Mouse (Mus musculus) limb, embryonic 15.5 days (tissue): ENCODE results near the gene 2610042L04Rik. TPM values are rescaled to one million over a fixed set of nuclear protein-coding genes. Genes with fewer than 3 reads are reported as not detected.
A peak's percentile ranks its signal among the peaks of the same experiment; 100 is the strongest.
"Not testable (repeated sequence)": the region's sequence is repeated elsewhere in the genome, so short reads cannot be mapped to it uniquely, and the experiment has no call there.

Source experiments
- ATAC-seq: fragments of 200-750 bp; cut with Nextera tagmentation; 2 replicates; pipeline ENCODE4 v1.8.0; 2017; ENCODE audit warnings: low read depth, moderate TSS enrichment; ENCODE audit not compliant: insufficient number of reproducible peaks, low FRiP score, low TSS enrichment
- H3K27ac ChIP-seq: fragments of 300-500 bp; sonication (generic); 2 replicates; pipeline ENCODE4 v1.5.1; 2015; ENCODE audit warnings: moderate library complexity, mild to moderate bottlenecking, inconsistent platforms
- H3K27me3 ChIP-seq: fragments of 300-500 bp; sonication (generic); 2 replicates; pipeline ENCODE4 v1.6.1; 2015; ENCODE audit warnings: inconsistent platforms
- H3K36me3 ChIP-seq: fragments of 300-500 bp; sonication (generic); 2 replicates; pipeline ENCODE4 v1.6.1; 2015; ENCODE audit warnings: inconsistent platforms
- H3K4me1 ChIP-seq: fragments of 300-500 bp; sonication (generic); 2 replicates; pipeline ENCODE4 v1.6.1; 2015; ENCODE audit warnings: inconsistent platforms
- H3K4me2 ChIP-seq: fragments of 300-500 bp; sonication (generic); 2 replicates; pipeline ENCODE4 v1.6.1; 2015; ENCODE audit warnings: mild to moderate bottlenecking, inconsistent platforms
- H3K4me3 ChIP-seq: fragments of 300-500 bp; sonication (generic); 2 replicates; pipeline ENCODE4 v1.5.1; 2015; ENCODE audit warnings: mild to moderate bottlenecking, inconsistent platforms
- H3K9ac ChIP-seq: fragments of 300-500 bp; sonication (generic); 2 replicates; pipeline ENCODE4 v1.6.1; 2015; ENCODE audit warnings: inconsistent platforms
- H3K9me3 ChIP-seq: fragments of 300-500 bp; sonication (generic); 2 replicates; pipeline ENCODE4 v1.6.1; 2016; ENCODE audit warnings: inconsistent platforms
- WGBS: fragments of 180-500 bp; shearing (Covaris S2); methylation state at CpG from one replicate; pipeline ENCODE4 v1.1.7; 2015; 5-methylcytosine and 5-hydroxymethylcytosine counted together
- polyA plus RNA-seq: library from polyadenylated mRNA; unstranded; fragments of >200 nt; fragmentation: Nextera tagmentation; extraction: Ambion mirVana; gene quantifications from 2 replicates; pipeline ENCODE4 v1.2.1, GENCODE M21; 2015

The 2610042L04Rik gene
- 0.16 and 0.31 TPM in 2 replicates for polyA plus RNA-seq

DNA sequence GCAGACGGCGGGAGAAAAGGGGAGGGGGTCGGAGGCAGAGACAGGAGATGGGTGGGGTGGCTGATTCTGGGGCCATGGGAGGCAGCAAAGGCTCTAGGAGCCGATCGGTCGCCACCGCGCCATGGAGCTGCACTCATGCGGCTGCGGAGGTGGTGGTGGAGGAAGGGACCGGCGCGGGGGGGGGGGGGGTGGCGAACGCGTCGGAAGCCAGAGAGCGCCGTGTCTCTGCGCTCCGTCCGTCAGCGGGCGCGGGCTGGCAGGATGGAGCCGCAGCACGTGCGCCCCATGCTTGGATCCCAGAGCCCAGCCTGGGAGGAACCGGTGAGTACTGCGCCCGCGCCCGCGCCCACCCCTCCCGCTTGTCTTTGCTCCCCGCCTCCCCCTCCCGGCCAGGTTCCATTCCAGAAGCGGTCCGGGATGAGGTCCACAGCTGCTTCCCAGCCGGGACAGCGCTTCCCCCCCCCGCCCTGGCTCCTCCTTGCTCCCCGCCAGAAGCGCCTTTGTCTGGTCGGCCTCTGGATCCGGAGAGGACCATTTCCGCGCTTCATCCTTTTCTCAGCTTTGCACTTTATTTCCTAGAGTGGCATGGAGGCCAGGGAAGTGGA, at the start of gene 2610042L04Rik:
Gene 2610042L04Rik (plus strand): TSS at position 288 of the 605 bp plus-strand sequence.
- not testable (repeated sequence) for H3K4me1 ChIP-seq, H3K27ac ChIP-seq, ATAC-seq, H3K9me3 ChIP-seq, H3K36me3 ChIP-seq, H3K9ac ChIP-seq, H3K27me3 ChIP-seq
- H3K4me3 ChIP-seq = peak within 1 kb of the TSS; percentile 35
- WGBS = 4% methylated on average over 17 of the region's 48 CpGs
- H3K4me2 ChIP-seq = peak within 1 kb of the TSS; percentile 72

GRCm38 (mm10) chr14:4316983-4317382, 17.6 kb upstream of the 2610042L04Rik start, which contains the start of gene Gm3149:
Gene Gm3149 (plus strand): TSS chr14:4317283.
- not testable (repeated sequence) for H3K4me3 ChIP-seq, H3K27ac ChIP-seq, H3K4me1 ChIP-seq, ATAC-seq, H3K36me3 ChIP-seq, H3K4me2 ChIP-seq, H3K9ac ChIP-seq, H3K27me3 ChIP-seq, H3K9me3 ChIP-seq
- WGBS = no CpG with 5 or more reads among the region's 1 CpGs

GRCm38 (mm10) chr14:4335506-4335905, 943 bp downstream of the 2610042L04Rik start:
- not testable (repeated sequence) for H3K9me3 ChIP-seq, ATAC-seq, H3K4me1 ChIP-seq, H3K9ac ChIP-seq, H3K4me2 ChIP-seq, H3K36me3 ChIP-seq, H3K27ac ChIP-seq, H3K27me3 ChIP-seq, H3K4me3 ChIP-seq
- 5% methylated on average over 8 of the region's 8 CpGs for WGBS

GRCm38 (mm10) chr14:4368991-4369390, 34.4 kb downstream of the 2610042L04Rik start:
- H3K4me2 ChIP-seq, H3K36me3 ChIP-seq, H3K9ac ChIP-seq, H3K4me1 ChIP-seq, H3K9me3 ChIP-seq, ATAC-seq, H3K27me3 ChIP-seq, H3K4me3 ChIP-seq, H3K27ac ChIP-seq: not testable (repeated sequence)
- WGBS = 87% methylated on average over 3 of the region's 3 CpGs

DNA sequence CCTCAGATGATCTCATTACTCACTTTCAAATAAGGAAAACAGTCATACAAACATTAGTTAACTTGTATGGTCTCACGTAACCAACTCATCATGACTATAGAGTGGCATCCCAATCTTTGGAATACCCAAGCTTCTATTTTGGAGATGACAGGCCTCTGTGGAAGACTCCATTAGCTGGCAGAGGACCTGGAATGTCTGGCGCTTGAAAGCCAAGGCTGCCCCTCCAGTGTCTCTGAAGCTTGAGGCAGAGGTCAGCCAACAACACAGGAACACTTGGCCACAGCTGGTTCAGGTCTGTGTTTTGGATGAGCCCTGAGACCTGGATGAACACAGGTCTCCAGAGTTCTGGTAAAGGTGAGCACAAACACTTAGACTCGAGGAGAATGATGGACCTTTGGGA, 35.1 kb downstream of the 2610042L04Rik start:
- not testable (repeated sequence) for H3K4me3 ChIP-seq
- WGBS = 76% methylated on average over 3 of the region's 3 CpGs

GRCm38 (mm10) chr14:4377871-4378270, 43.3 kb downstream of the 2610042L04Rik start:
- H3K9me3 ChIP-seq, H3K36me3 ChIP-seq, H3K9ac ChIP-seq, H3K4me1 ChIP-seq, ATAC-seq, H3K27me3 ChIP-seq, H3K4me2 ChIP-seq, H3K4me3 ChIP-seq, H3K27ac ChIP-seq: not testable (repeated sequence)

More for the DNA sequence above, 35.1 kb downstream of the 2610042L04Rik start:
- H3K36me3 ChIP-seq, H3K9ac ChIP-seq, H3K9me3 ChIP-seq, H3K27me3 ChIP-seq, H3K27ac ChIP-seq, ATAC-seq, H3K4me2 ChIP-seq, H3K4me1 ChIP-seq: not testable (repeated sequence)

- not testable (repeated sequence) for ATAC-seq, H3K4me1 ChIP-seq, H3K4me3 ChIP-seq, H3K4me2 ChIP-seq, H3K9ac ChIP-seq, H3K27me3 ChIP-seq, H3K9me3 ChIP-seq, H3K36me3 ChIP-seq, H3K27ac ChIP-seq
These were observed 51.0 kb downstream of the 2610042L04Rik start for GRCm38 (mm10) chr14:4385606-4386005.

DNA sequence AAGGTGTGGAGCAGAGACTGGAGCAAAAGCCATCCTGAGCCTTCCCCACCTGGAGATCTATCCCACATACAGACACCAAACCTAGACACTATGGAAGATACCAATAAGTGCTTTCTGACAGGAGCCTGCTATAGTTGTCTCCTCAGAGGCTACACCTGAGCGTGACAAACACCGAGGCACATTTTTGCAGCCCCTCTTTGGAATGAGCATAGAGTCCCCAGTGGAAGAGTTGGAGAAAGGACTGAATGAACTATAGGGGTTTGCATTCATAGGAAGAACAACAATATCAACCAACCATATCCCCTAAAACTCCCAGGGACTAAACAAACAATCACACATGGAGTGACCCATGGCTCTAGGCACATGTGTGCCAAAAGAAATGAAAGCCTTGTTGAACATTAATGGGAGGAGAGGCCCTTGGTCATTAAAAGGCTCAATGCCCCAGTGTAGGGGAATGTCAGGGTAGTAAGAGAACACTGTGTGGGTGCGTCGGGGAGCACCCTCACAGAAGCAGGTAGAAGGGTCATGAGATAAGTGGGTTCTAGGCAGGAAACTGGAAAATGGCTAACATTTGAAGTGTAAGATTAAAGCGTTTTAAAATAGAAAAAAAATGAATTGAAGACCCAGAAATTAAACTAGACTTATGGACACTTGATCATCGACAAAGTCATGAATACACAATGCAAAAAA, 58.4 kb downstream of the 2610042L04Rik start:
- 98% methylated on average over 4 of the region's 6 CpGs for WGBS
- H3K27ac ChIP-seq = not testable (repeated sequence)

GRCm38 (mm10) chr14:4397226-4397625, 62.7 kb downstream of the 2610042L04Rik start, which contains the start of gene Gm3159:
Gene Gm3159 (plus strand): TSS chr14:4397526.
- not testable (repeated sequence) for H3K9me3 ChIP-seq, H3K27ac ChIP-seq, H3K4me1 ChIP-seq, H3K4me2 ChIP-seq, ATAC-seq, H3K27me3 ChIP-seq, H3K36me3 ChIP-seq, H3K9ac ChIP-seq, H3K4me3 ChIP-seq
- WGBS = 64% methylated on average over 1 of the region's 3 CpGs

More for the DNA sequence above, 58.4 kb downstream of the 2610042L04Rik start:
- not testable (repeated sequence) for H3K9me3 ChIP-seq, H3K27me3 ChIP-seq, ATAC-seq, H3K4me1 ChIP-seq, H3K36me3 ChIP-seq, H3K4me3 ChIP-seq, H3K9ac ChIP-seq, H3K4me2 ChIP-seq

DNA sequence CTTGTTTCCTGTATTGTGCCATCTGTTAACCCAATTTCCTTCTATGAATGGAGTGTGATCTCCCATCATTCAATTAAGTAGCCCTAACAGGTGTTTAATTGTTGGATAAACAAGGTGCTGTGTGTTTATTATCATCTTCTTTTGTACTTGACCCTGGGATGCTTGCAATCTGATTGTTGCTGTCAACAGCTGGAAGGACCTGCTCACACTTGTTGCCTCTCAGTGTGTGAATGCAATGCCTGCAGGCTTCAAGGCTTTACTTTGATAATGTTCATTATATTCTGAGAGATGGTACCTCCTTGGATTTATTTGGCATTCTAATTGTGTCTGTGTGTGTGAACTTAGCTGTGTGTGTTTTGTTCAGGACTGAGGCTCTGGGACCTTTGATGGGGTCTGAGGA, 64.1 kb downstream of the 2610042L04Rik start:
- not testable (repeated sequence) for H3K9me3 ChIP-seq, H3K27ac ChIP-seq, ATAC-seq, H3K27me3 ChIP-seq, H3K4me2 ChIP-seq, H3K9ac ChIP-seq, H3K4me1 ChIP-seq, H3K36me3 ChIP-seq, H3K4me3 ChIP-seq

GRCm38 (mm10) chr14:4400115-4400789, 65.7 kb downstream of the 2610042L04Rik start:
- H3K4me2 ChIP-seq = not testable (repeated sequence)

DNA sequence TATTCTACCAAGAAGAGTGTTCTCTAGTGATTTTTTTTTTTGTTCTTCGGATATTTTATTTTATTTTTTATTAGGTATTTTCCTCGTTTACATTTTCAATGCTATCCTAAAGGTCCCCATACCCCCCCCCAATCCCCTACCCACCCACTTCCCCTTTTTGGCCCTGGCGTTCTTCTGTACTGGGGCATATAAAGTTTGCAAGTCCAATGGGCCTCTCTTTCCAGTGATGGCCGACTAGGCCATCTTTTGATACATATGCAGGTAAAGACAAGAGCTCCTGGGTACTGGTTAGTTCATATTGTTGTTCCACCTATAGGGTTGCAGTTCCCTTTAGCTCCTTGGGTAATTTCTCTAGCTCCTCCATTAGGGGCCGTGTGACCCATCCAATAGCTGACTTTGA, 66.7 kb downstream of the 2610042L04Rik start:
- not testable (repeated sequence) for H3K9me3 ChIP-seq, H3K4me3 ChIP-seq, H3K27me3 ChIP-seq, H3K9ac ChIP-seq, H3K4me2 ChIP-seq, H3K36me3 ChIP-seq, ATAC-seq, H3K27ac ChIP-seq, H3K4me1 ChIP-seq
- WGBS = 68% methylated on average over 5 of the region's 5 CpGs

More at GRCm38 (mm10) chr14:4400115-4400789, 65.7 kb downstream of the 2610042L04Rik start:
- H3K36me3 ChIP-seq, H3K9ac ChIP-seq, ATAC-seq, H3K4me1 ChIP-seq, H3K27me3 ChIP-seq, H3K4me3 ChIP-seq, H3K27ac ChIP-seq, H3K9me3 ChIP-seq: not testable (repeated sequence)
- WGBS = 87% methylated on average over 5 of the region's 5 CpGs
